Mouse (Mus musculus): Measurements from ENCODE around the gene Insm1. TPM values are rescaled to one million over a fixed set of nuclear protein-coding genes. Genes with fewer than 3 reads are reported as not detected.

The Insm1 gene
- total RNA-seq (2023): not detected

GRCm38 (mm10) chr2:146221076-146221928 is at the start of gene Insm1:
Gene Insm1 (plus strand): TSS chr2:146221921.

